Mouse (Mus musculus) midbrain, embryonic 14.5 days (tissue): ENCODE results near the gene Cdk8. TPM values are rescaled to one million over a fixed set of nuclear protein-coding genes. Genes with fewer than 3 reads are reported as not detected.

Experiments
- ATAC-seq: fragments of 200-750 bp; cut with Nextera tagmentation; 2 replicates; pipeline ENCODE4 v1.8.0; 2017; ENCODE audit warnings: moderate number of reproducible peaks, moderate library complexity; ENCODE audit not compliant: low FRiP score, low TSS enrichment
- DNase-seq: peaks from one replicate; pipeline ENCODE4 v3.0.0-alpha.2; 2015
- H3K27ac ChIP-seq: fragments of 300-500 bp; sonication (generic); replicated peaks from 2 replicates; pipeline ENCODE4 v1.5.1; 2014; ENCODE audit warnings: mild to moderate bottlenecking, low read depth, low read length, moderate library complexity
- H3K27me3 ChIP-seq: fragments of 300-500 bp; sonication (generic); 2 replicates; pipeline ENCODE4 v1.6.1; 2014; ENCODE audit warnings: low read length, control low read depth, mixed read lengths; ENCODE audit not compliant: control insufficient read depth, insufficient read depth
- H3K36me3 ChIP-seq: fragments of 300-500 bp; sonication (generic); 2 replicates; pipeline ENCODE4 v1.6.1; 2014; ENCODE audit warnings: low read length, control low read depth; ENCODE audit not compliant: control insufficient read depth, insufficient read depth
- H3K4me1 ChIP-seq: fragments of 300-500 bp; sonication (generic); 2 replicates; pipeline ENCODE4 v1.6.1; 2014; ENCODE audit warnings: mild to moderate bottlenecking, antibody characterized with exemption, low read length, control low read depth; ENCODE audit not compliant: control insufficient read depth, insufficient read depth
- H3K4me2 ChIP-seq: fragments of 300-500 bp; sonication (generic); 2 replicates; pipeline ENCODE4 v1.6.1; 2014; ENCODE audit warnings: mild to moderate bottlenecking, low read length, moderate library complexity
- H3K4me3 ChIP-seq: fragments of 300-500 bp; sonication (generic); replicated peaks from 2 replicates; pipeline ENCODE4 v1.5.1; 2014; ENCODE audit warnings: low read depth, low read length
- H3K9ac ChIP-seq: fragments of 300-500 bp; sonication (generic); replicated peaks from 2 replicates; pipeline ENCODE4 v1.6.1; 2014; ENCODE audit warnings: mild to moderate bottlenecking, low read length, moderate library complexity
- H3K9me3 ChIP-seq: fragments of 300-500 bp; sonication (generic); 2 replicates; pipeline ENCODE4 v1.6.1; 2016; ENCODE audit warnings: low read length, control low read depth, mixed read lengths; ENCODE audit not compliant: control insufficient read depth
- WGBS: fragments of 180-500 bp; shearing (Covaris S2); extraction: QIAGEN DNeasy Blood & Tissue Kit; methylation state at CpG from one replicate; pipeline ENCODE4 v1.1.7; 2014; 5-methylcytosine and 5-hydroxymethylcytosine counted together
- polyA plus RNA-seq: library from polyadenylated mRNA; unstranded; fragments of >200 nt; fragmentation: Nextera tagmentation; extraction: Ambion mirVana; gene quantifications from 2 replicates; pipeline ENCODE4 v1.2.1, GENCODE M21; 2014

Gene Cdk8
- polyA plus RNA-seq, 1 experiment from 2014 or later, result 29.8 TPM

DNA sequence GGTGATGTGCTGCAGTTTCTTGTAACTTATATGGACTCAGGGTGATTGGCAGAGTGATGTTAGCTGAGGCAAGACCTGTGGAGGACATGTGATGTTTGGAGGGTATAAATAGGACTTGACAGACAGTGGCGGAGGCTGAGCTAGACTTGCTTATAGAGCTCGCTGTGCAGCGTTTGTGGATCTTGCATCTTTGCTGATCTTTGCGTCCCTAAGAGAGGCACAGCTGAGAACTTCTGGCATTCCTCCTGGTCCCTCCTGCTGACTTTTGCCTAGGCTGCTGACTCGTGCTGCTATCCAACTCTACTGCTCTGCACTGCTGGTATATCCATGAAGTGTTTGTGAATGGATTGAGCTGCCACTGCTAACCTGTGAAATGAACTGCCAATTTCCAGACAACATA, 22.6 kb downstream of the Cdk8 start:
- H3K4me1 ChIP-seq, result no peaks in the 10 kb centered on the region
- H3K9me3 ChIP-seq, result no peaks in the 10 kb centered on the region
- no peak overlapping the region for H3K27ac ChIP-seq
- 88% methylated on average over 5 of the region's 5 CpGs for WGBS
- H3K9ac ChIP-seq, result no peak overlapping the region
- H3K27me3 ChIP-seq, result no peaks in the 10 kb centered on the region
- H3K36me3 ChIP-seq, result no peaks in the 10 kb centered on the region
- ATAC-seq (no peak), DNase-seq (no peak)
- H3K4me2 ChIP-seq, result no peak overlapping the region
- no peak overlapping the region for H3K4me3 ChIP-seq

DNA sequence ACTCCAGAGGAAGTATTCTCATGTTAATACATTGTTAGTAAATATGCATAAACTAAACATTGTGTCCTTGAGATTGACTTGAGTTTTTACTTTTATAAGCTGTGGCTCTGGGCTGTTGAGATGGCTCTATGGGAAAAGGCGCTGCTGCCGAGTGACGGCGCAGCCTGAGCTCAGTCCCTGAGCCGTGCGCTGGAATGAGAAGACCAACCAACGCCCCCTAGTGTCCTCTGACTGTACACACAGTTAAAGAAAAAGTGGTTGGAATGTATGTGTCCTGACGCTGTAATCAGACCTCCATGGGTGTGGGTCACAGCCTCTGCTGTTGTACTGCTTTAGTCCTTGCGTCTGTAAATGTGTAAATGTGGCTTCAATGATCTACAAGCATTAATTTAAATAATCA, 29.0 kb downstream of the Cdk8 start:
- H3K4me1 ChIP-seq, result no peaks in the 10 kb centered on the region
- no peaks in the 10 kb centered on the region for H3K27me3 ChIP-seq
- no peak overlapping the region for H3K4me2 ChIP-seq
- H3K4me3 ChIP-seq, result no peak overlapping the region
- WGBS, result 47% methylated on average over 9 of the region's 9 CpGs
- H3K9ac ChIP-seq, result no peak overlapping the region
- DNase-seq (no peak), ATAC-seq (no peak)
- no peak overlapping the region for H3K27ac ChIP-seq
- H3K36me3 ChIP-seq, result peaks cover 2% of the 10 kb centered on the region; the same call in 1 of the 2 replicates
- H3K9me3 ChIP-seq, result no peaks in the 10 kb centered on the region

DNA sequence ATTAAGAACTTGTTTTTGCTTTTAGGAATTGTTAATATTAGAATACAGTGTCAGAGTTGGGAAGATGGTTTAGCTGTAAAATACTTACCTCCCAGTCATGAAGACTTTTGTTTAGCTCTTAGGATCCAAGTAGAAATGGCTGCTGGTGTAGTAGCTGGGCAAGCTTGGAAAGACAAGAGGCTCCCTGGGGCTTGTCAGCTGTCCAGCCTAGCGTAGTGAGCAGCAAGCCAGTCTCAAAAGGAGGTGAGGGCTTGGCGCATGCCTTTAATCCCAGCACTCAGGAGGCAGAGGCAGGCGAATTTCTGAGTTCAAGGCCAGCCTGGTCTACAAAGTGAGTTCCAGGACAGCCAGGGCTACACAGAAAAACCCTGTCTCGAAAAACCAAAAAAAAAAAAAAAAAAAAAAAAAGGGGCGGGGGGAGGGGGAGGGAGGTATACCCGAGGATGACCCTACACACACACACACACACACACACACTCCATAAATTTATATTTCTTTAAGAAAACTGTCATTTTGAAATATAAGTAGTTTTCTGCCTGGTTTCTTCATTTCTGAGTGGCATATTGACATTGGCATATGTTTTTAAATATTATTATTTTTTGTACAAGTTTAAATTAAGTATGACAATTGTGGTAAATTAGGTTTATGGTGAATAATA, 35.0 kb downstream of the Cdk8 start:
- no peak overlapping the region for H3K27ac ChIP-seq
- DNase-seq (no peak), ATAC-seq (no peak)
- no peak overlapping the region for H3K4me2 ChIP-seq
- no peak overlapping the region for H3K4me3 ChIP-seq
- no peaks in the 10 kb centered on the region for H3K27me3 ChIP-seq
- no peak overlapping the region for H3K9ac ChIP-seq
- no peaks in the 10 kb centered on the region for H3K4me1 ChIP-seq
- H3K9me3 ChIP-seq, result no peaks in the 10 kb centered on the region
- 79% methylated on average over 6 of the region's 6 CpGs for WGBS
- peaks cover 6% of the 10 kb centered on the region; the same call in 1 of the 2 replicates for H3K36me3 ChIP-seq

DNA sequence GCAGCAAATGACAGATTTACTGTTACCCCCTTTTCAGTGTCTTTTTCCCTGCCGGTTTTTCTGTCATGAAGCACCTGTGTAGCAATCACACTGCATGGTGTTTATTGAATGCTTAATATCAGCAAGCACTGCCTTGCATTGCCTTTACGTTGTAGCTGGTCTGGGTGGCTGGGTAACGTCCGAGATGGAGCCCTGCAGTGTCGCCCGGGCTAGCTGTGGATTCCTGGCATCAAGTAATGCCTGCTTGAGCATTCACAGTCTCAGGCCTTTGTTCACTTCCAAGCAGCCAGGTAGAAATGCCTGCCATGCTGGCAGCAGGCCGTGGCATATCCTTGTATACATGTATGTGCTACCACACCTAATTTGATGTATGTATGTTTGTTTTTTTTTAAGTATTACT, 36.7 kb downstream of the Cdk8 start:
- 92% methylated on average over 7 of the region's 7 CpGs for WGBS
- H3K4me3 ChIP-seq, result no peak overlapping the region
- no peaks in the 10 kb centered on the region for H3K4me1 ChIP-seq
- no peak overlapping the region for H3K9ac ChIP-seq
- H3K27me3 ChIP-seq, result no peaks in the 10 kb centered on the region
- H3K4me2 ChIP-seq, result no peak overlapping the region
- H3K9me3 ChIP-seq, result no peaks in the 10 kb centered on the region
- ATAC-seq (no peak), DNase-seq (no peak)
- H3K36me3 ChIP-seq, result peaks cover 11% of the 10 kb centered on the region
- no peak overlapping the region for H3K27ac ChIP-seq

DNA sequence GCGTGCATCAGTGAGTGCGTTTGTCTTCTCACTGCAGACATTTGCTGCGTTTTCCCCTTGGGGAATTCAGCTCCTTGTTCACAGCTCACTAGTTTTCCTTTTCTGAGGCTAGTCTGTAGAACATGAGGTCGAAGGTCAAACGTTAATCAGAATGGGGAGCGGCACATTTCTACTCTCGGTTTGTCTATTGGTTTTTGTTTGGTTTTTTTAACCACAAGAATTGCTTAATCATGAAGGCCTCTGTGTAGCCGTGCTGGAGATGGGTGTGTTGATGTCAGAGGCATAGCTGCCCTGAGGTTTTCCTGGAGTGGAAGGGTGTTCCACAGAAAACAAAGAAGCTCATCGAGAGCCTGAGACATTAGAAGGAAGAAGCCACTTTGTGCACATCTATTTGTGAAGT, 39.6 kb downstream of the Cdk8 start:
- 87% methylated on average over 9 of the region's 9 CpGs for WGBS

DNA sequence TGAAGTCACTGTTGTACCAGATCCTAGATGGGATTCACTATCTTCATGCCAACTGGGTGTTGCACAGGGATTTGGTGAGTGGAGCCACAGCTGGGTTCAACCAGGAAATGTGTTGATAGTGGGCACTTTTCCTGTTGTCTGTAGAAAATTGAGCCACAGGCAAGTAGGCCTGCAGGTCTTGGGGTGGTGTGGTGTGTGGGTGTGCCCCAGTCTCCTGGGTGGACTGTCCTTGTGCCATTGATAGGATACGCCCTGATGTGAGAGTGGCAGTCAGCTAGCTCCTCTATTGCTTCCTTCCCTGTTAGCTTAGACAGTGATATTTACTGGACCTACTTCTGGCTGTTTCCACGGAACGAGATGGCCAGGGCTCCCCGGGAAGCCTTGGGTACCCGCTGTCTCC, 40.6 kb downstream of the Cdk8 start:
- no peak for ATAC-seq

More for the DNA sequence above, 39.6 kb downstream of the Cdk8 start:
- Histone ChIP-seq H3K9ac (no peak overlapping the region), H3K27ac (no peak overlapping the region), H3K27me3 (no peaks in the 10 kb centered on the region), H3K4me1 (no peaks in the 10 kb centered on the region), H3K4me3 (no peak overlapping the region), H3K4me2 (no peak overlapping the region), H3K9me3 (no peaks in the 10 kb centered on the region), H3K36me3 (peaks cover 18% of the 10 kb centered on the region)
- no peak for DNase-seq
- no peak for ATAC-seq

DNA sequence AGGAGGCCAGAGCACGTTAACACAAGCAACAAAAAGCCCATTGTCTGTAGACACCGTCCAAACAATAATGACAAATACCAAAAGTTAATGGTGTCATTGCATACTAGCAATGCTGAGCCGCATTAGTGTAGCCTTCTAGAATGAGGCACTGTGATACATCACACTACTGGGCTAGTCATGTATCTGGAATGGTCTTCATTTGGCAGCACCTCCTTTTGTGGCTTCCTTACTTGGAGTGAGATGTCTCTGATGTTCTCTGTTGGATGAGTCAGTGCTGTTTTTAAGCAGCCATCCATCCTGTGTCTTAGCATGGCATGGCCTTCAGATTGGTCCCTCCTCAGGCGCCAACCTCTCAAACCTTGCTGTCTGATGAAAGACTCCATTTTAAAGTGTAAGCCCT, 42.1 kb downstream of the Cdk8 start:
- WGBS, result 90% methylated on average over 4 of the region's 4 CpGs
- no peaks in the 10 kb centered on the region for H3K9me3 ChIP-seq
- no peaks in the 10 kb centered on the region for H3K4me1 ChIP-seq
- no peak for ATAC-seq
- H3K27ac ChIP-seq, result no peak overlapping the region
- H3K27me3 ChIP-seq, result no peaks in the 10 kb centered on the region
- H3K4me2 ChIP-seq, result no peak overlapping the region
- no peak for DNase-seq
- H3K4me3 ChIP-seq, result no peak overlapping the region
- peaks cover 25% of the 10 kb centered on the region for H3K36me3 ChIP-seq
- H3K9ac ChIP-seq, result no peak overlapping the region

More for the DNA sequence above, 40.6 kb downstream of the Cdk8 start:
- H3K4me2 ChIP-seq, result no peak overlapping the region
- no peak for DNase-seq
- peaks cover 25% of the 10 kb centered on the region for H3K36me3 ChIP-seq
- H3K9me3 ChIP-seq, result no peaks in the 10 kb centered on the region
- no peaks in the 10 kb centered on the region for H3K4me1 ChIP-seq
- no peak overlapping the region for H3K27ac ChIP-seq
- H3K4me3 ChIP-seq, result no peak overlapping the region
- no peaks in the 10 kb centered on the region for H3K27me3 ChIP-seq
- H3K9ac ChIP-seq, result no peak overlapping the region
- WGBS, result 89% methylated on average over 5 of the region's 5 CpGs

DNA sequence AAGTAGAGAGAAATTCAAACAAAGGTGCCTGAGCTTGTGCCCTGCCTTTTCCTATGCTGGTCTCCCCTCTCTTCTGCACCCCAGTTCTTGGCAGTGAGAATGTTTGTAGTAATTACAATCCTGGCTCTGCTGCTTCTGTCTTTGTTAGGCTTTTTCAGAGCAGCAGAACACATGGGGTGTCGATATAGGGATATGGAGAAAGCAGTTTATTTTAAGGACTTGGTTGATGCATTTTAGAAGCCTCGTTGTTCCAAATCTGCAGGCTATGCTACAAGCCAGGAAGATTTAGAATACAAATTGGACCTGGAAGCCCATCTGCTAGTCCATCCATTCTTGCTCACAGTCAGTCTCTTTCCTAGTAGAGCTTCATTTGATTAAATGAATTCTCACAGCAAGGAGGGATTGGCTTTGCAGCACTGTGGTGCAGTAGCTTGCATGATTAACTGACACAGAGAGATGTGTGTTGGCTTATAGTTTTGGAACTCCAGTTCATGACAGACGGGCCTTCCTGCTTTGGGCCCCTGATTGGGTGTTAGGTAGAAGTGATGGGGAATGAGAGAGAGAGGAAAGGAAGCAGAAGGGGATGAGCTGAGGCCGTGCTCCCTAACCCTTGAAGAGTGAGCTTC, 43.5 kb downstream of the Cdk8 start:
- H3K9me3 ChIP-seq, result no peaks in the 10 kb centered on the region
- no peak overlapping the region for H3K4me2 ChIP-seq
- no peak overlapping the region for H3K9ac ChIP-seq
- 89% methylated on average over 4 of the region's 4 CpGs for WGBS
- peaks cover 29% of the 10 kb centered on the region for H3K36me3 ChIP-seq
- no peak overlapping the region for H3K4me3 ChIP-seq
- no peaks in the 10 kb centered on the region for H3K27me3 ChIP-seq
- H3K4me1 ChIP-seq, result no peaks in the 10 kb centered on the region
- no peak for ATAC-seq
- no peak overlapping the region for H3K27ac ChIP-seq
- no peak for DNase-seq

DNA sequence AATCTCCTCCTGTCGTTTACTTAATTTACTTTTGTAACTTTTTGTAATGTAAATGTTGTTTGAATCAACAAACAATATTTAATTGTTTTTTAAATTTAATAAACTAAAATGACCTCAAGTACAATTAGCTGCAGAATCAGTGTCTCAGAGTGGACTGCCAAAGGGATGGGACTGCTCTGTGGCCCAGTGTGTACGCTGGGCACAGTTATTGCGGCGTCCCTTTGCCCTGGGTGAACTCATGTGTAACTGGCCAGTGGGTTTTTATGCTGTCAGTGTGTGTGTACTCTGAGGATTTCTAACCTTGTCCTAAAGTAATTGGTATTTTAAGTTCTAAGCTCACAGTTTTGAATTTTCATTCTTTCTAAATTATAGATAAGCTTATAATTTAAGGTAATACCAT, 46.5 kb downstream of the Cdk8 start:
- no peak for DNase-seq
- no peak overlapping the region for H3K4me3 ChIP-seq
- no peaks in the 10 kb centered on the region for H3K9me3 ChIP-seq
- 97% methylated on average over 4 of the region's 4 CpGs for WGBS
- no peak overlapping the region for H3K27ac ChIP-seq
- H3K9ac ChIP-seq, result no peak overlapping the region
- H3K4me1 ChIP-seq, result no peaks in the 10 kb centered on the region
- ATAC-seq, result no peak
- peaks cover 21% of the 10 kb centered on the region for H3K36me3 ChIP-seq
- H3K27me3 ChIP-seq, result no peaks in the 10 kb centered on the region
- H3K4me2 ChIP-seq, result no peak overlapping the region
